Mouse (Mus musculus): ENCODE results near the gene Supv3l1.

DNA sequence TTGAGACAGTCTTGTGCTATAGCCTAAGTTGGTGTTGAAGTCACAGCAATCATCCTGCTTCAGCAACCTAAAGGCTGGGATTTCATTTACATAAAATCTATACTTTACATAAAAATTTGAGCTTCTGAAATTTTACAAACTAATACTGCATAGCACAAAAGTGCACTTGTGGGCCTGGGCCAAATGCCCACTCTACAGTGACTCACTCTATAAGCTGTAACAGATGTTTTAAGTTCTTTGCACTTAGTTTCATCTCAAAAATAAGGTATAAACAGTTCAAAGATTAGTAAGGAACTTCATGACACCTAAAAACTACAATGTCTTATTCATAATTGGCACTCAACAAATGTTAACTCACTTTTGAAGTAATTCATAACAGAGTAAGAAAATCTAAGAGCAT is 11.8 kb upstream of the Supv3l1 start:
- TF ChIP-seq CTCF (IDR thresholded peaks at IDR 0.05; ENCODE audit: low read depth, low read length) (no peak), EP300 (IDR thresholded peaks at IDR 0.05; ENCODE audit: insufficient read depth, low read depth, low read length) (no peak), POLR2A (IDR thresholded peaks at IDR 0.05; ENCODE audit: insufficient read depth, low read length) (no peak)
